Mouse (Mus musculus): ENCODE measurements around the gene Smug1. TPM values are rescaled to one million over a fixed set of nuclear protein-coding genes. Genes with fewer than 3 reads are reported as not detected.

Gene Smug1
- total RNA-seq, 2 experiments from 2014 or later = 9.9 to 11.3 TPM

GRCm38 (mm10) chr15:103115726-103116125 lies 51.2 kb downstream of the Smug1 start:
- intact Hi-C loops (cut with DNase I) = no loop called here
- DNase-seq = no peak

- intact Hi-C loops (cut with DNase I) = no loop called here
- DNase-seq = no peak
These were observed 51.6 kb downstream of the Smug1 start for GRCm38 (mm10) chr15:103115256-103115655.

DNA sequence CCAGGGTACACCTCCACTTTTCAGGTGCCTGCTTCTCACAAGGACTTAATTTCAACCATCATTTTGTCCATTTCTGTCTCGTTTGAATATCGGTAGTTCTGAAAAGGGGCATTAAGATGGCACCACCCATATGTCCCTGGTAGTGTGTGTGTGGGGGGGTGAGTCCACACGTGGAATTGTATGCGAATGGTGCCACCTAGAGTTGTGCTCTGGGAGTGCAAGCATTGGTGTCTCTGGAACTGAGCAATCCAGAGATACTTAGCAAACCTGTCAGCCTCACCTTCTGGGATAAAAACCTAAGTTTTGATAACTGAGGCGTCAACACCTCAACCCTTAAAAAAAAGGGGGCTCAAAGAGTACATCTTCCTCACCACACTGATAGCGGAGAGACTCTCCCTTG lies 53.8 kb downstream of the Smug1 start:
- intact Hi-C loops (cut with DNase I) = no loop called here
- no peak for DNase-seq

- no peak for DNase-seq
- intact Hi-C loops (cut with DNase I) = no loop called here
These were observed 54.6 kb downstream of the Smug1 start for GRCm38 (mm10) chr15:103112309-103112708.

- intact Hi-C loops (cut with DNase I) = no loop called here
- DNase-seq = no peak
These were observed 57.0 kb downstream of the Smug1 start for GRCm38 (mm10) chr15:103109940-103110339.

GRCm38 (mm10) chr15:103108066-103108676 lies 58.7 kb downstream of the Smug1 start:
- no peak for DNase-seq
- intact Hi-C loops (cut with DNase I) = no loop called here

DNA sequence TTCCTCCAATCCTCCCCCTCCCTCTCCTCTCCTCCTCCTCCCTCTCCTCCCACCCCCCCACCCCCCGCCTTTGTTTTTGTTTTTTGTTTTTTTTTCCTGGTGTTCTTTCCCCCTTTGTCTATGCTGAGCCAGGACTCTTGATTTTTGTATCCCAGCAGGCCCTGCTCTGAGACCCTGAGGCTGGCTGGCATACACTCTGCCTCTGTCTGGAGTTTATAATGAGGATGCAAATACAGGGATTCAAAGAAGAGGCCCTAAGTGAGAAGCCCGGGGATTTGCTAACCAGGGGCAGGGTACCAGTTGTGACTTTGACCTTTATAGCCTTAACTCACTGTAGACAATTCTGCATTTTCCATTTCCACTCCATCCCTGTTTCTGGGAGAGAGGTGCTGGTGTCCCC lies 60.7 kb downstream of the Smug1 start:
- intact Hi-C loops (cut with DNase I) = no loop called here
- no peak for DNase-seq

Other genes with a start within 250 kb of the Smug1 start
- gene Hoxc13, start 246.0 kb downstream of the Smug1 start, total RNA-seq (2021) = not detected
- gene Hoxc12, start 230.3 kb downstream of the Smug1 start, total RNA-seq (2021) = not detected
- 1 to 10 TPM; 5.6 to 8.1 TPM for gene Hoxc11, start 212.7 kb downstream of the Smug1 start, total RNA-seq (2021)
- 10 to 100 TPM; 70.5 to 75.2 TPM for gene Hoxc10, start 200.3 kb downstream of the Smug1 start, total RNA-seq (2021)
- 1 to 10 TPM; 1.9 to 2.3 TPM for gene Hoxc5, start 199.6 kb downstream of the Smug1 start, total RNA-seq (2021)
- gene Hoxc9, start 190.7 kb downstream of the Smug1 start, total RNA-seq (2021) = 1 to 10 TPM; 5.0 to 5.5 TPM
- gene Hoxc8, start 176.5 kb downstream of the Smug1 start, total RNA-seq (2021) = 1 to 10 TPM; 1.5 to 2.0 TPM
- gene Hoxc6, start 168.8 kb downstream of the Smug1 start, total RNA-seq (2021) = 1 to 10 TPM; 6.8 to 7.0 TPM
- gene Hoxc4, start 148.2 kb downstream of the Smug1 start, total RNA-seq (2021) = 1 to 10 TPM; 4.1 to 4.2 TPM
- gene Cbx5, start 72.7 kb upstream of the Smug1 start, total RNA-seq (2021) = 10 to 100 TPM; 26.4 to 26.6 TPM
- 100 to 1,000 TPM in 1 of 2 experiments, 10 to 100 TPM in 1; 80.3 to 101 TPM for gene Hnrnpa1, start 73.3 kb upstream of the Smug1 start, total RNA-seq (2021)
- not detected for gene Nfe2, start 91.3 kb upstream of the Smug1 start, total RNA-seq (2021)
- 10 to 100 TPM; 33.4 to 34.6 TPM for gene Copz1, start 105.6 kb upstream of the Smug1 start, total RNA-seq (2021)
- not detected for gene Gpr84, start 143.5 kb upstream of the Smug1 start, total RNA-seq (2021)
- gene Zfp385a, start 173.0 kb upstream of the Smug1 start, total RNA-seq (2021) = 10 to 100 TPM in 1 of 2 experiments, 1 to 10 TPM in 1; 8.7 to 12.7 TPM
- gene Itga5, start 199.7 kb upstream of the Smug1 start, total RNA-seq (2021) = 1 to 10 TPM; 8.7 to 9.1 TPM

Data from gastrocnemius, postnatal 36 days (tissue).